Mouse (Mus musculus) liver, embryonic 14.5 days (tissue): ENCODE measurements around the gene Rnh1. TPM values are rescaled to one million over a fixed set of nuclear protein-coding genes. Genes with fewer than 3 reads are reported as not detected.

Experiments
- ATAC-seq: fragments of 200-750 bp; cut with Nextera tagmentation; 2 replicates; pipeline ENCODE4 v1.8.0; 2017; ENCODE audit warnings: moderate number of reproducible peaks, mild to moderate bottlenecking, moderate library complexity; ENCODE audit not compliant: insufficient read depth
- DNase-seq, 3 experiments: peaks; one replicate each; pipeline ENCODE4 v3.0.0-alpha.2; 2012 to 2013; ENCODE audit warnings: low read depth in 3 of 3, low spot score in 3 of 3
- H3K27ac ChIP-seq: fragments of 300-500 bp; sonication (generic); 2 replicates; pipeline ENCODE4 v1.5.1; 2014; ENCODE audit warnings: moderate library complexity, mild to moderate bottlenecking, control low read depth, inconsistent platforms
- H3K27me3 ChIP-seq: fragments of 300-500 bp; sonication (generic); 2 replicates; pipeline ENCODE4 v1.6.1; 2014; ENCODE audit warnings: mild to moderate bottlenecking, low read length, moderate library complexity; ENCODE audit not compliant: control insufficient read depth, insufficient read depth
- H3K36me3 ChIP-seq: fragments of 300-500 bp; sonication (generic); replicated peaks from 2 replicates; pipeline ENCODE4 v1.6.1; 2014; ENCODE audit warnings: low read depth; ENCODE audit not compliant: control insufficient read depth, insufficient read depth
- H3K4me1 ChIP-seq, 2 experiments: fragments of 200-500 bp in 1 of 2; fragments of 300-500 bp in 1 of 2; sonication (generic) in 1 of 2; replicated peaks; 2 replicates each; pipeline ENCODE4 v1.6.1; 2012 to 2014; ENCODE audit warnings: antibody characterized with exemption in 1 of 2, inconsistent platforms in 1 of 2, low read length in 1 of 2; ENCODE audit not compliant: control insufficient read depth in 2 of 2, insufficient read depth in 2 of 2
- H3K4me2 ChIP-seq: fragments of 300-500 bp; sonication (generic); 2 replicates; pipeline ENCODE4 v1.6.1; 2014; ENCODE audit warnings: low read depth, mild to moderate bottlenecking, control low read depth, moderate library complexity
- H3K4me3 ChIP-seq, 2 experiments: fragments of 200-500 bp in 1 of 2; fragments of 300-500 bp in 1 of 2; sonication (generic) in 1 of 2; 2 replicates each; pipeline ENCODE4 v1.5.1; 2012 to 2014; ENCODE audit warnings: low read depth in 2 of 2, low read length in 2 of 2, mild to moderate bottlenecking in 2 of 2, control low read depth in 1 of 2, inconsistent platforms in 1 of 2, moderate library complexity in 1 of 2; ENCODE audit not compliant: insufficient read depth in 1 of 2
- H3K9ac ChIP-seq: fragments of 300-500 bp; sonication (generic); replicated peaks from 2 replicates; pipeline ENCODE4 v1.6.1; 2014; ENCODE audit warnings: mild to moderate bottlenecking, control low read depth, moderate library complexity
- H3K9me3 ChIP-seq: fragments of 300-500 bp; sonication (generic); 2 replicates; pipeline ENCODE4 v1.6.1; 2016; ENCODE audit warnings: low read length, mixed read lengths; ENCODE audit not compliant: control insufficient read depth
- CTCF ChIP-seq: IDR thresholded peaks from 2 replicates; pipeline ENCODE4 v1.5.1; 2016; ENCODE audit warnings: antibody characterized with exemption, low read depth, control low read depth
- EP300 ChIP-seq: IDR thresholded peaks from 2 replicates; pipeline ENCODE4 v1.6.1; 2016; ENCODE audit warnings: antibody characterized with exemption, low read depth
- WGBS: fragments of 180-500 bp; shearing (Covaris S2); extraction: QIAGEN DNeasy Blood & Tissue Kit; methylation state at CpG from one replicate; pipeline ENCODE4 v1.1.7; 2014; ENCODE audit not compliant: insufficient replicate concordance; 5-methylcytosine and 5-hydroxymethylcytosine counted together
- polyA plus RNA-seq, 2 experiments: library from polyadenylated mRNA; depleted of rRNA in 1 of 2; stranded (reverse) in 1 of 2; unstranded in 1 of 2; fragments of >200 nt; fragmentation: Nextera tagmentation in 1 of 2; extraction: Ambion mirVana in 1 of 2; gene quantifications; 2 replicates each; pipeline versions ENCODE4 v1.2.1 to v1.2.3; 2012 to 2014

The Rnh1 gene
- polyA plus RNA-seq, 2 experiments = 26.5 to 54.6 TPM

DNA sequence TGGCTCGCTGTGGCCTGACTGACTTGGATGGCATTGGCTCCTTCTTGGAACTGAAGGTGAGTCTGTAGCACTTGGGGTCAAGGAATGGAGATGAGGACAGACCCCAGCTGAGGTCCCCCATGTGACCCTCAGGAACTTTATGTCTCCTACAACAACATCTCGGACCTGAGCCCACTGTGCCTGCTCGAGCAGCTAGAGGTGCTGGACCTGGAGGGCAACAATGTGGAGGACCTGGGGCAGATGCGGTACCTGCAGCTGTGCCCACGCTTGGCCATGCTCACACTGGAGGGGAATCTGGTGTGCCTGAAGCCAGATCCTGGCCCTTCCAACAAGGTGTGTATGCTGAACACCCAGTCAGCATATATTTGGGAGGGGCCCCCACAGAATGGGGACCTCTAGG lies 32.8 kb upstream of the Rnh1 start:
- H3K9me3 ChIP-seq = no peaks in the 10 kb centered on the region
- H3K36me3 ChIP-seq = no peaks in the 10 kb centered on the region
- H3K4me3 ChIP-seq = no peak overlapping the region
- H3K27ac ChIP-seq = peak overlapping the region; percentile 10
- WGBS = 86% methylated on average over 5 of the region's 5 CpGs
- H3K27me3 ChIP-seq = no peaks in the 10 kb centered on the region
- H3K4me2 ChIP-seq = no peak overlapping the region
- DNase-seq (no peak), ATAC-seq (no peak)
- no peak overlapping the region for H3K9ac ChIP-seq
- H3K4me1 ChIP-seq = peaks cover 41 to 46% of the 10 kb centered on the region in 2 experiments
- TF ChIP-seq CTCF = no peak
- TF ChIP-seq EP300 = no peak

DNA sequence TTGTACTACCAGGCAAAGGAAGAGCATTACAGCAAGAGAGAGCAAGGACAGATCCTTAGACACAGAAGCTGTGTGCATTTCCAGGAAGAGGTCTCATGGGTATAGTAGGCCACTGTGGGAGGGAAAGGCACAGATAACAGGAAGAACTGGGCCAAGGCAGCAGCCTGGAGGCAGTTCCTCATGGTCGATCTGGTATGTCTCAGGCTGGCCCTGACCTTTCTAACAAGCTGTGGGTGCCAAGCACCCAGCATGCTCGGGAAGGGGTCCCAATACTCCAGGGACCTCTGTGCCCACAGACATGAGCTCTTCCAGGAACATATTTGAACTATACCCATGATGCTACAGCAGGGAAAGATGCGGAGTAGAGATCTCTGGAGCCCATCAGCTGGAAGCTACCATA lies 31.9 kb upstream of the Rnh1 start:
- H3K27me3 ChIP-seq = no peaks in the 10 kb centered on the region
- no peaks in the 10 kb centered on the region for H3K9me3 ChIP-seq
- TF ChIP-seq EP300 (no peak), CTCF (no peak)
- 52% methylated on average over 3 of the region's 3 CpGs for WGBS
- DNase-seq = no peak
- H3K4me1 ChIP-seq = peaks cover 37 to 40% of the 10 kb centered on the region in 2 experiments
- H3K4me2 ChIP-seq = no peak overlapping the region
- no peaks in the 10 kb centered on the region for H3K36me3 ChIP-seq
- ATAC-seq = no peak
- H3K4me3 ChIP-seq = no peak overlapping the region
- H3K27ac ChIP-seq = peak overlapping the region; percentile 7
- no peak overlapping the region; the same call in 1 of the 2 replicates for H3K9ac ChIP-seq

DNA sequence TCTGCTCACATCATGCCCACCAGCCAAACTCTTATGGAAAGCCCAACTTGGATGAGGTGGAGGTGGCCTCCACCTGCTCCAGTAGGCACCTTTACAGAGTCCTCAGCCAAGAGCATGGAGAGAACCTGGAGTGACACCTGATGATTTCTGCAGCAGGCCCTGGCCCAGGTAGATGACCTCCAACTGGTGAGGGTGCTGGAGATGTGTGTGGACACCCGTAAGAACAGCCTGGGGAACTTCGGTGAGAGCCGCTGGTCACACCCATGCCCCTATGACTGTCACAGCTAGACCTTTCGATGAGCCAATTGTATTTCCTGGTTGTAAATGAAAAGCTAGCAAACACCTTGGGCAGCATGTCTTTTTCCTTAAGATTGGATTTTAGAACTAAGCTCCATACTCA lies 25.5 kb upstream of the Rnh1 start:
- no peak overlapping the region for H3K9ac ChIP-seq

DNA sequence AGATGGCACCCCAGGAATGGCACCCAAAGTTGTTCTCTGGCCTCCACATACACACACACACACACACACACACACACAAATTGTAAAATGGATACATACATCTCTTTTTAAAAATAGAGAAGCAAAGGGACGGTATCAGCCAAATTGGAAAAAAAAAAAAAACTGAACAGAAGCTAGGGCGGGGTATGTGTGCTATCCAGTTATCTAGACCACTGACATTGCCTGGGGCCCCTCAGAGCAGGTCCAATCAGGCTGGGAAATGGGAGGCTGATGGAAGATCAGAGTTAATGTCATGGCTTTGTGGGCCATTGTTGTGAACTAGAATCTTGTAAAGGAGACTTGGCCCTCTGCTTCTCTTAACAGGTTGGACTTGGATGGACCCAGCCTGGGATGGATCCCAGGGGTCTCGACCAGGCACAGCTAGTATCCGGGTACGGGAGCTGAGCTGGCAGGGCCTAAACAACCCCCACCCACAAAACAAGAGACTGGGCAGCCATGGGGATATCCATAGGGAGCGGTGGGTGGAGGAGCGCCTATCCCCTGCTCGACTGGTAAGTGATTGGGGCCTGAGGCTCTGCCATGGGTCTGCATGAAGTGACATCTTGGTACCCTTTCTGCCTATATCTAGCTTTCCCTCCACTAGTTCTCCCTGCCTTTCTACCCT lies 24.1 kb upstream of the Rnh1 start:
- Histone ChIP-seq H3K4me3 (peak overlapping the region; percentile 31 to 34), H3K27me3 (no peaks in the 10 kb centered on the region), H3K9ac (peak overlapping the region; percentile 56), H3K36me3 (peaks cover 7% of the 10 kb centered on the region), H3K4me2 (peak overlapping the region; percentile 78), H3K4me1 (peaks cover 50 to 55% of the 10 kb centered on the region in 2 experiments), H3K27ac (peak overlapping the region; percentile 65), H3K9me3 (no peaks in the 10 kb centered on the region)
- TF ChIP-seq CTCF (no peak), EP300 (peak; percentile 31; the same call in 1 of the 2 replicates)
- 54% methylated on average over 8 of the region's 8 CpGs for WGBS
- ATAC-seq = no peak
- DNase-seq = peak; percentile 44 to 55 (median 48)

More for the DNA sequence above, 25.5 kb upstream of the Rnh1 start:
- Histone ChIP-seq H3K36me3 (no peaks in the 10 kb centered on the region), H3K27ac (no peak overlapping the region), H3K4me1 (peaks cover 49 to 50% of the 10 kb centered on the region in 2 experiments), H3K9me3 (no peaks in the 10 kb centered on the region), H3K27me3 (no peaks in the 10 kb centered on the region), H3K4me2 (peak overlapping the region; percentile 78), H3K4me3 (0 out of 4 replicates have a peak overlapping the region, but pooled peaks of 1 of the 2 experiments have one; percentile 3)
- ATAC-seq (no peak), DNase-seq (no peak)
- WGBS = 93% methylated on average over 4 of the region's 4 CpGs
- no peak for TF ChIP-seq EP300
- TF ChIP-seq CTCF = no peak

DNA sequence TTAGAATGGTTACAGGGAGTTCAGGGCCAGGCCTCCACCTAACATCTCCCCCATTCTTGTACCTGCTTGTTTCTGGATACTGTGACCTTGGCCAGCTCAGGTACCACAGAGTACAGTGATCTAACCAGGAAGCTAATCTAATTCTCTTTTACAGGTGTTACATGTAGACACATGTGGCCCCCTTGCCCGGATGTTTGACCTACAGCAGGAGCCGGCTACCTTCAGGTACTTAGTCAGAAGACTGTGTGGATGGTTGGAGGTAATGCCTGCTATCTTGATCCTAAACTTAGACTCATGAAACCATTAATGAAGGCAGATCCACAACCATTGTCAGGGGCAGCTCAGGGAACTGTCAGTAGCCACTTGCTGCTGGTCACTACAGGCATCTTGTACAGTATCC lies 23.1 kb upstream of the Rnh1 start:
- no peak for TF ChIP-seq CTCF
- peaks cover 17% of the 10 kb centered on the region for H3K36me3 ChIP-seq
- no peak for ATAC-seq
- H3K9me3 ChIP-seq = no peaks in the 10 kb centered on the region
- H3K4me2 ChIP-seq = peak overlapping the region; percentile 90
- H3K27ac ChIP-seq = peak overlapping the region; percentile 65
- H3K4me1 ChIP-seq = peaks cover 50 to 55% of the 10 kb centered on the region in 2 experiments
- WGBS = 83% methylated on average over 2 of the region's 2 CpGs
- no peaks in the 10 kb centered on the region for H3K27me3 ChIP-seq
- peak overlapping the region; percentile 56 for H3K9ac ChIP-seq
- DNase-seq = no peak
- H3K4me3 ChIP-seq = no peak overlapping the region
